ENCODE assay signal across 23 mouse cellular contexts in genomic region chr2:134585243-134585642, GRCm38 (mm10). TPM values are rescaled to one million over a fixed set of nuclear protein-coding genes. Genes with fewer than 3 reads are reported as not detected.
"Had no signal": no experiment of that assay in that cellular context is flagged by ENCODE, and none has a peak within 500 bp of the region (broad histone marks: within the 10 kb centered on the region; RNA-seq: fewer than 3 reads in every experiment).

No protein-coding gene starts in this region.

- H3K36me3 ChIP-seq: liver, embryonic 13.5 days; lung, embryonic 15.5 days; neural tube, embryonic 12.5 days; stomach, embryonic 15.5 days had no signal

- H3K4me1 ChIP-seq: liver, embryonic 13.5 days; lung, embryonic 15.5 days; megakaryocyte, embryonic 14.5 days; neural tube, embryonic 12.5 days; stomach, embryonic 15.5 days had no signal

- H3K27ac ChIP-seq: kidney, postnatal 0 days; liver, embryonic 13.5 days; lung, embryonic 15.5 days; macrophage; neural tube, embryonic 12.5 days; stomach, embryonic 15.5 days had no signal

- H3K4me3 ChIP-seq: liver, embryonic 13.5 days; lung, embryonic 15.5 days; megakaryocyte, embryonic 14.5 days; neural tube, embryonic 12.5 days; stomach, embryonic 15.5 days had no signal

- H3K27me3 ChIP-seq: liver, embryonic 13.5 days; lung, embryonic 15.5 days; megakaryocyte, embryonic 14.5 days; neural tube, embryonic 12.5 days; stomach, embryonic 15.5 days had no signal

- H3K4me2 ChIP-seq: liver, embryonic 13.5 days; lung, embryonic 15.5 days; neural tube, embryonic 12.5 days; stomach, embryonic 15.5 days had no signal

- H3K9ac ChIP-seq: liver, embryonic 13.5 days; liver, postnatal 0 days; lung, embryonic 15.5 days; neural tube, embryonic 12.5 days; stomach, embryonic 15.5 days had no signal

- ATAC-seq: liver, postnatal 0 days had no signal

- H3K9me3 ChIP-seq: liver, embryonic 13.5 days; lung, embryonic 15.5 days; megakaryocyte, embryonic 14.5 days; neural tube, embryonic 12.5 days; stomach, embryonic 15.5 days had no signal

- DNase-seq: kidney, adult 11 months; kidney, adult 9 months; kidney, postnatal 36 days; liver; liver, embryonic 13.5 days; liver, postnatal 0 days; lung, postnatal 14 days; right cerebral cortex, postnatal 14 days; thymus, adult 2 months; thymus, postnatal 25 days had no signal

RNA-seq across cellular contexts. Expression of gene Hao1, which starts 31.1 kb away (rescaled TPM):
- total RNA-seq: layer of hippocampus, adult 18-20 months; layer of hippocampus, postnatal 10 days; monocyte, adult 5-6 weeks; neutrophil, adult 5-6 weeks had no signal
- polyA plus RNA-seq: limb, embryonic 11.5 days; lung, embryonic 15.5 days; macrophage; neural tube, embryonic 12.5 days; spleen, adult 2 months; urinary bladder, adult 2 months had no signal
